Mouse (Mus musculus): ENCODE results near the gene Moap1.
A peak's percentile ranks its signal among the peaks of the same experiment; 100 is the strongest.

The Moap1 gene

DNA sequence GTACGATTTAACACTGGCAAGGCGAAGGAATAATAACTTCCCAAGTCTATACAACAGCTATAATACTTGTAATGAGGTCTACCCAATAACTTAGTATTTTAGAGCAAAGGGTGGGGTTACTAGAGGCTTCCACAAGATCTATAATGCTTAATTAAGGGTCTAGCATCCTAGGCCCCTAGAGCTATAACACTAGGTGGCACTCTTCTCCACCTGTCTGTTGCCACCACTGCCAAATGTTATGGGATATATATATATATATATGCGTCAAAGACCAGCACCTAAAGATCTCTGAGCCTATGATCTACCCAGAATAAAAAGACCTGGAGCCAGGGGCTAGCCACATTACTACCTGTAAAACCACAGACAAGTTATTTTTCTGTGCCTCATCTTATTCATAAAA is 3.2 kb downstream of the Moap1 start:
- DNase-seq = no peak

DNA sequence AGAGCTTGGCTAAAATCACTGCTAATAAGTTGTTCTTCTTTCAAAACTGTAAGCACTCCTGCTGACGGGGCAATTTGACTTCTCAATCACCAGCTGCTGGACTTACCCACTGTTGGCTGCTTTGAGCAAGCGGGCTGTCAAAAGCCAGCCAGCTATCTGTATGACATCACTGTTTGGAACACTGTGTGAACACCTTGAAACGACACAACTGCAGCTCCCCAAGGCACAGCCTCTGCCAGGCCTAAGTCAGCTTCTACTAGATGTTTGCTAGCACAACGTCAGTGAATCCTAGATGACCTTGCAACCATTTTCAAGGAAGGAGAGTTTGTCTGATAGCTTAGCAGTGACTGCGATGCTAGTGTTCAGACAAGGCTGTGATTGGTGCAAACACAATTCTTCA is 4.4 kb downstream of the Moap1 start:
- DNase-seq = no peak

DNA sequence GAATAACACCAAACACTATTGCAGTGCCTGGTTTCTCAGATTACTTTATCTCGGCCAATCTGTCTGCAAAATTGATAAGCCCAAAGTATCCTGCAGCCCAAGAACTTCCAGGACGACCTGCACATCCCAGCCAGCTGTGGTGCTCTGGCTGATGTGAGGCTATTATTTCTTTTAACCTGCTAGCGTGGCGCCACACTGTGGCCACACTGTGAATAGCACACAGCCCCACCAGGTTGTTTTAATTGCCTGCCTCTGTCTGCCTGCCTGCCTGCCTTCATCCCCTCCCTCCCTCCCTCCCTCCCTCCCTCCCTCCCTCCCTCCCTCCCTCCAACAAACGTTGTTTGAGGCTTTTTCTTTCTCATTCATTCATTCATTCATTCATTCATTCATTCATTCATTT is 10.1 kb downstream of the Moap1 start:
- peak; percentile 92 for DNase-seq

DNA sequence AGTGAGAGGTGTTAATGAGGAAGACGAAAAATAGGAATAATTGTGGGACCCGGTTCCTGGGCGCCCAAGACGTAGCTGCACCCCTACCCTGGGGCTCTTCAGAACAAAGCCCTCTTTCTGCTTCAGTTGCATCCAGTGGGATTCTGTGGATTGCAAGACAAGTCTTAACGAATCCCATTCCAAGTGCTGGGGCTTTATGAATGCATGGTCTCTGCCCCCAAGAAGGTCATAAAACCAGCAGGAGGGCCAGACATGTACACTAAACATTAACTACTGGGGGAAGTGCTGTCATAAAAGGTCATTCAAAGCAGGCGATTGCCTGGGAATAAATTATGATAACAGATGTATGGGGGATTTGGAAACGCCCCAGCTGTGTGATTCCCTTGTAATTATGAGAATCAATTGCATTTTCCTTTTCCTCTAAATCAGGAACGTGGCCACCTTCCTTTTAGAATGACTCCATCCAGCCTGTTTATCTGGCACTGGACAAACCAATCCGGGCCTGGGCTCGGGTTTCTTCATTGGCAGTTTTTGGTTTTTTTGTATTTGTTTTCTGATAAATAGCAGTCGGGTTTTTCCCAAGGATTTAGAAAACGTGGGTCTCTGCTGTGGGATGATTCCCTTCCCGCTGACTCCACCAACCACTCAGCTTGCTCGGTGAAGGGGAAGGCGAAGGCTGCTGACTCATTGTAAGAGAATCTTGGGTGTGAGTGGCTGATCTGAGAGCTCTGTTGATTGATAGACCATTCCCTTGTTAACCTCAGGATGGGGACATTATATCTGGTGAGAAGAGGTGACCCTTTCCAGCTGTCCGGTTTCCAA is 12.5 kb downstream of the Moap1 start:
- no peak for DNase-seq

DNA sequence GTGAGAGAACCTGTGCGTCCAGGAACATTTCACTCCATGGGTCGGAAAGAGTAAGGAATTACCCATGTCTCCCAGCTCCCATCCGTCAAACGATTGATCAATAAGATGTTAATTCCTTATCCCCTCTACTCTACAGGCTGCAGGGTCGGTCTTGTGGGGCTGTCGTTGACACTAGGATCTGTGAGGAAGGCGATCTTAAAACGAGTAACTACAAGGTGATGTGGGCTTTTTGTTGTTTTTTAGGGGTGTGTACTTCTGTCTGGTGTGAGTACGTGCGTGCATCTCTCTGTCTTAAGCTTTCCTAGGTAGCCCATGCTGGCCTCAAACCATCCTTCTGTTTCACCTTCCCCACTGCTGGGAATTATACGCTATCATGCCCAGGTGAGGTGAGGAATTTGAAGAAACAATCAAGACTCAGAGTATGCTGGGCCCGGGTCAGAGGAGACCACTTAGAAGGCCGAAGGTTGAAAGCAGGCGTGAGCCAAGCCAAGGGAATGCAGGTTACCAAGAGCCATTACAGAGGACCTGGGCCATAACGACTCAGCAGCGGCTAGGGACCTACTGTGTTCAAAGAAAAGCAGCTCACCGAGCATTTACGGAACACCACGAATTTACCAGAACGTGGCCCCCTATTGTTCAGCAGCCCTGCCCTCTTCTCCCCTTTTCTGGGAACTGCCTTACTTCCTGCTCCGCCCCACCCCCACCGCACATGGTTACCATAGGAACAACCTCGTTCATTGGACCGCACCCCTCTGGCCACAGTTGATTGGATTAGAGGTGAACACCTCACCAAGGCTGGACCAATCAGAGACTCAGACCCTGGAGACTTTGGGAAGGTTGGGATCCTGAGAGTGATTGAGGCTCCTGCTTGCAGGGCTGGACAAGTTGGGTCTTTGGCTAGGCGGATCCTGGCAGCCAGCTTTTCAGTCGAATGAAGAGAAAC is 13.3 kb downstream of the Moap1 start:
- peak; percentile 97 for DNase-seq

DNA sequence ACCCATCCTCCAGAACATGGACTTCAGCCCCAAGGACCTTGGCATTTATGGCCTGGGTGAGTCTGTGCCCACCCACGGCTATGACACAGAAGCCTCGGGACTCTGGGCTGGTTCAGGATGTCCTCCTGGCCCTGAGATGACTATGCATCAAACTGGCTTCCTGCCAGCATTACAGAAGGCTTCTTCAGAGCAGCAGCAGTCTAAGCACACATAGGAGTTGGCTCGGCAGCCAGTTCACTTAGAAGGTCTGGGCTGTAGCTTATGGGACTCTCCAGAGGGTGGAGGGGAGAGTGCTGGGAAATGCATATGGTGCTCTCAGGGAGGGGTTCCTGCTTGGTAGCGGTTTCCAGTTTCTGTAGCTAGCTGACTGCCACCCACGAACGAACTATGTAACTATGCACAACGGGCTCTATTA is 17.7 kb downstream of the Moap1 start:
- DNase-seq = no peak

DNA sequence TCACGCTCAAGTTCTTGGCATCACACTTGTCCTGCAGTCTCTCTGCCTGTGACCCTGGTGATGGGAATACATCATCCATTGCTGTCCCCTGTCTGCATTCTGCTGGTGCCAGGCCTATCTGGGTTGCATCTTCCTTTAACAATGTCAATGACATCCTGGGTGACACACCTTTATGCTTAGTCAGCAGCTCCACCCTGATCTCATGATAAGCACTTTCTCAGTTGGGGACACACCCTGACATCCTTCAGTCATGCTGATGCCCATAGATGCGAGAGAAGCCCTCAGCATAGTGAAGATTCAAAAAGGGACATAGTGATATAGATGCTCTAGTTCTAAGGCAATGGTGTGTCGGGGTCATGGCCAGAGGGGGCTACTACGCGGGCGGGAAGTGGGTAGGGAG is 18.3 kb downstream of the Moap1 start:
- DNase-seq = no peak

DNA sequence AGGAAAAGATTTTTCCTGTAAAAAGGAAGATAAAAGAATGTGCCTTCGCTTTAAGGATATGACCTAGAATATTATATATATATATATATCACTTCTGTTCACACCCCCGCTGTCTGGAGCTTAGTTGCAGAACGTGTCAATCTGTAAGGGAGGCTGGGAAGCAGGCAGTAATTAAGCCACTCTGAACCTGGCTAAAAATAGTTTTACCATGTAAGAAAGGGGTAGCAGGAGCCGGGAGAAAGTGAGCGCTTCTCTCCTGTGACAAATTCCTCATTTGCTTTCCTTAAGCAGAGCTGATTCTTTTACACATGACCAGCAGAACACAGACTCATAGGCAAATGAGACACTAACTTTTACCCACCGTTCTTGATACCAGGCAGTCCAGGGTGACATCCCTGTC is 19.6 kb downstream of the Moap1 start:
- DNase-seq = no peak

DNA sequence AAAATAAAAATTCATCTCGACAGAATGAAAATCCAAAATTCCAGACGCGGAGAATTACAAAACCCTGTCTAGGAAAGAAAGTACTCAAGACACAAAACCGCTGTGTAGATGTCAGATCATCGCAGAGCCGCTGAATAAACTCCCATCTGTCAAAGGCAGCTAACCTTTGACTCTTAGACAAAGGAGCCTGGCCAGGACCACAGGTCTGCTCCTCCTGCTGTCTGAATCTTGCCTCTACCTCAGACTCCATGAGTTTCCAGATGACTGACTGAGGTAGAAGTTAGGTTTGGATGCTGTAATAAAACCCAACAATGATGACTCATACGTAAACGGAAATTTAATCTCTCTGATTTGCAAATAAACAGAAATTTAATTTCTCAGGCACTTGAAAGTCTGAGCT is 20.5 kb downstream of the Moap1 start:
- DNase-seq = no peak

DNA sequence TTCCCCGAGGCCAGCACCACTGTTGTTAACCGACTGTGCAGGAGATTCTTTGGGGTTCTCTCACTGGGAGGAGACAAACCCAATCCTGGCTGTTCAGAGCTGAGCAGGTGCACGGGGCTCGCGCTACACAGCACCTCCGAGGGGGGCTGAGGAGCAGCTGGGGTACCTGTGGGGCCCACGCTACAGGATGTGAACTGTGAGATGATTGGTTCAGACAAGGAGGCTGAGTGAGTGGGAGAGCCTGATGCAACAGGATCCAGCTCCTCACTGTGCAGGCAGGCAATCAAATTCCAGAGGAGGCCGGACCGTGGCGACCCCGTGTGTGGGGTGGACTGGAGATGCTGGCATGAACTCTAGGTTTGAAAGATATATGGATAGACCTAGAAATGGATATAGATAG is 21.0 kb downstream of the Moap1 start:
- DNase-seq = peak; percentile 70

DNA sequence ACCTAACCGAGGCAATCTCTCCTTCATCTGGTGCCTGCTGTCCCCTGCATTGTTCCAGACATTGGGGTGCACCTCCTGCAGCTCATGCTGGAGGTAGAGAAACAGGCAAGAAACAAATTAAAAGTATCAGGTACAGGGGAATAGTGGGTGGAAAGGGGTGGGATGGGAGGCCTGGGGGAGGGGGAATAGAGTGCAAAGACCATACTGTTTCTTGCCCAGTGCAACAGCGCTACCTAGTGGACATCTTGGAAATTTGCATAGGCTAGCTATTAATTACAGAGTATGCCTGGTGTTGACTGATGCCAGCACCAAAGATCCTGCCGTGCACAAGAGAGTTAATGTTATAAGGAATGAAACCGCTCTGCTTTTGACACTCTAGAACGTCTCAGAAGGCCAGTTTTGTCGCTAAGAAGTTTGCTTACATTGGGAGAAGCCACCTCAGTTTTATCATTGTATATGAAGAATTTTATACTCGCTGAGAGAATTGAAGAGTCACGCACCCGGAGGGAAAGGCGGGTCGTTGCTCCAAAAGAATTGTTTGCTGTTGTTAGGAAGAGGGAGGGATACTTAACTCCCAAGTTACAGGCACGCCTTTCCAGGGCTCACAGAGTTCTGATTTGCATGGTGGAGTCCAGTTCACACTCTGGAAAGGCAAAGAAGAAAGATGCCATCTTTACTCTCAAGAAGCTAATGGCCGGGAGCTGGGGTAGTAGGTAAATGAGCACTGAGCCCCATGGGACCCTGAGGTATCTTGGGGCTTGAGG is 23.7 kb downstream of the Moap1 start:
- DNase-seq = peak; percentile 86

DNA sequence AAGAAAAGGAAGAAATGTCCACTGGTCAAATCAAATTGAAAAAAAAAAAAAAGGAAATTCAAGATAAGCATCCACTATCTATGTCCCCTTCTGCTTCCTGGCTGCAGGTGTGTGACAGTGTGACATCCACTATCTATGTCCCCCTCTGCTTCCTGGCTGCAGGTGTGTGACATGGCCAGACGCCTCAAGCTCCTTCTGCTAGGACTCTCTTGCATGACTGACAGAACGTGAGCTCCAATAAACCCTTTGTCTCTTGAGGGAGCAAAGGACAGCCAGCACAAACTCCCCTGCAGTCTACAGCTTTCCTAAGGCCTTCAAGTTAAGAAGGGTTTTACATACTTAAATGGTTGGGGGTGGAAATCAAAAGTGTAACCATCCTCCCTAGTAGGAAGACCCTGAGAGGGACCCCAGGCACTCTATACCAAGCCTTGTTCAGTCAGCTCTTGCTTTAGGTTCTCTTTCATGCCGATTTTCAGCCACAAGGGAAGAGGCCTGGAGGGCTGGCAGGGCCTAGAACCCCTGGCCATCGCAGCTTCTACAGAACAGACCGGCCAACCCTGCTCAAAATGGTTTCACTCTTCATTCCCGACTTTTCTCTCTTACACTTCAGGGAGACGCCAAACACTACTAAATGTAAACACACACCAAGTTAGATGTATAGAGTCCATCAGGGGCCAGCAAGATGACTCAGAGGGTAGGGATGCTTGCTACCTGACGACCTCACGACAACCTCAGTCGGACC is 28.6 kb downstream of the Moap1 start:
- peak; percentile 64 for DNase-seq

DNA sequence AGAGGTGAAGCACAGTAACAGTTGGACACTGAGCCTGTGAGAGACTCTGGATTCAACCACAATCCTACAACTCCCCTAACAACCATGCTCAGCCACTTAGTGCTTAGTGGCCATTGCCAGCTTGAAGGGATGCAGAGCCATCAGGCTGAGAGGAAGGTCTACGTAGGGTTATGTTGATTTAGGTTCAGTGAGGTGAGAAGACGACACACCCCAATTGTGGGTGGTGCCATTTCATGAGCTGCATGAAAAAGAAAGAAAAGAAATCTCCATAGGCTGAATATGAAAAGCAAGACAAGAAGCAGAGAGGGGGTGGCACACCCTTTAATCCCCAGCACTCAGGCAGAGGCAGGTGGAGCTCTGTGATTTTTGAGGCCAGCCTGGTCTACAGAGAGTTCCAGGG is 29.3 kb downstream of the Moap1 start:
- DNase-seq = no peak

DNA sequence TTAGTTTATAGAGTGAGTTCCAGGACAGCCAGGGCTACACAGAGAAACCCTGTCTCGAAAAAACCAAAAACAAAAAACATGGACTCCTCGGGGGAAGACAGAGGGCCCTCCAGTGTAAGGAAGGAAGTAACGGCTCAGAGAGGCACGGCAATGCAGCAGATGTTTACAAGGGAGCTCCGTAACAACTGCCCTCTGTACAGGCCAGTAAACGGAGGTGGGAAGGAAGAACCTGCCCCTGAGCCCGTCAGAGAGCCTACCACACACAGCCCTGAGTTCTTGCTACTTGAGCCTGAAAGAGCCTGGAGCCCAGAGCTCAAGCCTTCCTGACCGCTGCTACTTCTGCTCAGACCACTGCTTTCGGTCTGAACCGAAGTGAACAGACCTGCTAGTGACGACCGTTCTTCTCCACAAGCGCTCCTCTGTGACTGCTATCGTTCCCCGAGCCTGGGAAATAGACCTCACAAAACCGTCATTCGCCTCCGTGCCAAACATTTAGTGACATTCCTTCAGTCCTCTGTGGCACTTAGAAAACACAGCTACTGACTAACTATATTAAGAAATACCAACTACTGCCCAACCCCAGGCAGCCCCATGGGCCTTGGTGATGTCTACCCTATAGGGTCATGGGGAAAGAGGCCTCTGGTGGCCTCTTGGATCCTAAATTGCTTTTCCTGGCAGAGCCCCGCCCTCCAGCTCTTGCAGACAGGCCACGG is 30.2 kb downstream of the Moap1 start:
- DNase-seq = peak; percentile 88

DNA sequence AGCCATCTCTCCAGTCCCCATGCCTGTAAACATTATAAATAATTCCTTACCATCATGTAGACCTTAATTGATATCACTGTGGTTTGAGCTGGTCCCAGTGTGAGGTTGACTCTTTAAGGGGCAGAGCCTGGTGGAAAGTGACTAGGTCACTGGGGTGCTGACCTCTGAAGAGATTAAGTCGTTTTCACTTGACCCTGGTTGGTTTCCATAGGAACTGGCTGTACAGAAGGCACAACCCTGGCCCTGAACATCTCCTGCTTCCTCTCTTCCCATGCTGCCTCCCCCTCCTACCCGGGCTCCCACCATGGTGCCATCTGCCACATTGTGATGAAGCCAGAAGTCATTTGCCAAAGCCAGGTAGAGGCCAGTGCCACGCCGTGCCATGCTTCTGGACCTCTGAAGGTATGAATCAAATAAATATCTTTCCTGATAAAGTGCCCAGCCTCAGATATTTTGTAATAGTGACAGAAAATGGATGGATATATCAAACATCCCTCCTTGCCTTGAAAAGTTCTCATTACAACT is 32.5 kb downstream of the Moap1 start:
- peak; percentile 60 for DNase-seq

DNA sequence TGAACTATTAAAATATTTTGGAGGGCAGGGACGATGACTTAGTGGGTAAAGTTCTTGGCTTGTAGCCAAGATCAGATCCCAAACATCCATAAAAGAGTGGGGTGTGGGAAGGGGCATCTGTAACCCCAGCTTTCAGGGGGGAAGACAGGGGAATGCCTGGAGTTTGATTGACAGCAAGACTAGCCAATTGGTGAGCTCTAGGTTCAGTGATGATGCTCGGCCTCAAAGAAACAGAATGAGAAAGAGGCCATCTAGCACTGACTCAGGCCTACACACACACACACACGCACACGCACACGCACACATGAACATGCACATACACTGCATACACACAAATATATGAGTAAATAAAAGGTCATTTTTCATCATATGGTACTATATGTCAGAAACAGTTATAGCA is 33.6 kb downstream of the Moap1 start:
- DNase-seq = peak; percentile 56

DNA sequence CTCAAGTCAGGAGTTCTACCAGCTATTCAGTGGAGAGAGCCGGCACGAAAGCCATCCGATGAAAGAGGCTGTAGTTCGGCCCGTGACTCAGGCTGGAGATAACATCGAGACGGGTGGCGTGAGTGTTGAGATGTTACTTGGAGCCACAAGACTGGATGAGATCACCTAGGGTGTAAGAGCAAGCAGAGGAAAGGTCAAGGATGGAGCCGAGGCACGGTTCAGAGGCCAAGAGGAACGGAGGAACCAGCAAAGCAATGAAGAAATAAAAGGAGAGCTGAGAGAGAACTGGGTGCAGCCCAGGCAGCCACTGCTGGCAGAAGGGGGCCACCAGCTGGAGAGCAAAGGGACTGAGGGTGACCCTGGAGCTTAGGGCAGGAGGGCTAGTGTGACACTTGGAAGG is 35.2 kb downstream of the Moap1 start:
- peak; percentile 93 for DNase-seq

DNA sequence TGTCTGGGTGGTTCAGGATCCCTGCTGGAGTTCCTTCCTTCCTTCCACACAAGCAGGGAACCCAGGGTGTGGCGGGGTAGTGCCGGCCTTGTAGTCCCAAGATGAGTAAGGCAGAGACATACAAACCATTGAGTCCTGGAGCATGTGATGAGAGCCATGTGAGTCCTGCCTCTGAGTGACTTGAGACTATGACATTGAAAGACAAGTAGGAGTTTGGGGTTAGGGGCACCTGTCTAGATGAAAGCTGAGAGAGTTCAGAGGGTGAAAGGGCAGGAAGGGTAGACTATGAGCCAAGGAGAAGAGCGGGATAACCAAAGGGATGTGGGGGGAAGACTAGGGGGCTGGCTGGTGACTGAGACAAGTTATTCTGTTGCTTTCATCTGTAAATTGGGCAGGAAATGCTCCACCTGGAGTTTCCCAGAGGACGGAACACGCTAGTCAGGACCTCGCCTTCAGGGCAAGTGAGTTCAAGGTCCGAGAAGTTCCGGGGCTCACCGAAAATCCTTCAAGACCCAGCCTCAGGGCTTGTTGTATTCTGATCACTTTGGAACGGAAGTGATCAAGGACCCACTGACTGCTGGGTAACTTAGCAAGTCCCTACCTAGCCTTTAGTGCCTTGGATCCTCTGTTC is 36.5 kb downstream of the Moap1 start:
- peak; percentile 87 for DNase-seq

DNA sequence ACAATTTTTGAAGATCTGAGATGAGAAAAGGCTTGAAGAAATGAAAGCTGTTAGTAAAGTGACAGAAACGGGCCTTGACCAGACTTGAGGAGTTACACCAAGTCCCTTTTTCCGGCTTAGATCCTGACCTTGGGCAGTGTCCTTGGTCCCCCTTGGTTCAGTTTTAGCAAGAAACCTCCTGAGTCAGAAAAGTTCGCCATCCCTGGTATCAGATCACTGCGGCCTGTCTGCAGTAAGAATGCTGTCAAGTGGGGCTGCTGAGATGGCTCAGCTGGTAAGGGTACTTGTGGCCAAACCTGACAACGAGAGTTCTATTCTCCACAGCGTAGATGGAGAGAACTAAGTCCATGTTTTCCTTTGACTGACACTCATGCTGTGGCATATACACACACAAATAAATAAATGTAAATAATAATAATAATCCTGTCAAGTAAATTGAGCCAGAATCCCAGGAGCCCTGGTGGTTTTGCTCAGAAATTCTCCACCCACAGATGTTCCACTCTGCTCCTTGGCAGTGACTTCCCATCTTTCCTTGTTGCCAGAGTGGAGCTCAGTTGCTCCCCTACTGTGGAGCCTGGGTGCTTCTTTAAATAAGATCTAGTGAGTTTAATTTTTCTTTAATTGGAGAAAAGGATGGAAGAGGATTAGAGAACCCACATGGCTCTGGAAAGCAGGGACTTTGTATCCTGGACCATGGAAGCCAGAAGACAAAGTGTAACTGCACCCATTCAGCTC is 37.4 kb downstream of the Moap1 start:
- no peak for DNase-seq

DNA sequence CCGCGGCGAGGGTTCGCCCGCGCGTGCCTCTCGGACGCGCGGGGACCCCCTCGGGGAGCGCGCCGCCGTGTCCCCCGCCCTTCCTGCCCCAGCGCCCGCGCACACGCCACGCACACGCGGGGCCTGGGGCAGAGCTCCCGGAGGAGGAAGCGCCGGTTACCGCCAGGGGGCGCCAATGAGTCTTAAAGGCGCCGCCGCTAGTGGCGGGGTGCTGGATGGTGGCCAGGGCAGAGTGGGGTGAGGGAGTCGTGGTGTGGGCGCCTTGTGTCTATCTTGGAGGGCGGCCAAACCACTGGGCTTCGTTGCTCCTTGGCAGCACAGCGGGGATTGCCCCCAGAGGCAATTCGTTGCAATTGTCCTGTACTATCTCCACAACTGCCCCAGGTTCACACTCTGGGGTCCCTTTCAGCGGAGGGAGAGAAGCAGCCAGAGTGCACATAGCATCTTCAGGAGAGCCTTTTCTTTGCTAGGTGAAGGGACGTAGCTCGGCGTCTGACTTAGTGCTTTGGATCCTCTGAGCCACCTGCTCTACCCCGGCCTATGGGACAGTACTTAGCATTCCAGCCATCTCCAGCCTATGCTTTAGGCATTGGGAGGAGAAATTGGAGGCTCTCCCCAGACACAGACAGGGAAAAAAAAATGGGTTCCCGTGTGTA is 38.1 kb downstream of the Moap1 start:
- peak; percentile 98 for DNase-seq

All from heart, adult 11 months (tissue).